Comparison of ENCODE assay signal across 8 mouse cellular contexts in the genomic region with DNA sequence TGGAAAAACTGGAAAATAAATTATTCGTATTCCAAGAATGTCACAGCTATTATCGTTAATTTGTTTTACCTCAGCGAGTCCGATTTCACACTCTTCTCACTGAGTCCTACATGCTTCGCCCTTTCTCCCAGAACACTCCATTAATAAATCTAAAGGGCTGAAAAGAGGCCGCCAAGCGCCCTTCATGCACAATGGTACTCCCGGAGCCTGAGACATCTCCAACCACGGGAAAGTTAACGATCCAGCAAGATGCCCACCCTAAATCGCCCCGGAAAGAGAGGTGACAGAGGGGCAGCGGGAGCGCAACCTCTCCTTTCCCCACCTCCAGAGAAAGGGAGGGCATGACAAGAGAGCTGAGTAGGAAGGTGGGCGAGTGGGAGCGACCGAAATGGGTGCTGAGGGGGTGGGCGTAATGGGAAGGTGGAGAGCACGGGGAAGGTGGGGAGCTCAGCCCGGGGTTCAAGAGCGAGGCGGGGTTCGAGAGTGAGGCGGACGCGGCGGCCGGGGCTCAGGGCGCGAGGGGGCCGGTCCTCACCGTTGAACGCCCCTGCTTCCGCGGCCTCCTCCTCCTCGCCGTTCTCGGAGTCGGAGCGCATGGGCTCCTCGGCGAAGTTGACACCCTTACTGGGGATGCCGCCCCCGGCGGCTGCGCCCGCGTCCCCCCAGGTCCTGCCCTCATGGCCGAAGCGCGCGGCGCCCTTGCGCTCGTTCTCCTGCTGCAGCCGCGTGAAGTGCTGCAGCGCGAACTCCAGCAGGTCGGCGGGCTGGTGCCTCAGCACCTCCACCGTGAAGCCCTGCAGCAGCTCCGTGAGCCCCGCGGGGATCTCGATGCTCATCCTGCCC. TPM values are rescaled to one million over a fixed set of nuclear protein-coding genes. Genes with fewer than 3 reads are reported as not detected.
DNase-seq lines count a peak whose midpoint lies in the region; ATAC-seq and TF ChIP-seq lines count a peak whose summit lies in the region.

No protein-coding gene starts in this region.

- H3K4me2 ChIP-seq in kidney, embryonic 16.5 days (replicated peaks; ENCODE audit: low read depth, low read length) = peak overlapping the region; percentile 81
- H3K4me2 ChIP-seq in limb, embryonic 12.5 days = peak overlapping the region; percentile 91
- H3K4me2 ChIP-seq in myocyte (ENCODE audit: low read depth) = peak overlapping the region; percentile 68

- H3K36me3 ChIP-seq in kidney, embryonic 16.5 days (ENCODE audit: insufficient read depth, low read length) = no peaks in the 10 kb centered on the region
- H3K36me3 ChIP-seq in E14TG2a.4 (ENCODE audit: insufficient read depth, low read length) (no peaks in the 10 kb centered on the region), myocyte (ENCODE audit: control insufficient read depth, insufficient read depth) (no peaks in the 10 kb centered on the region)
- no peaks in the 10 kb centered on the region for H3K36me3 ChIP-seq in limb, embryonic 12.5 days

- peak overlapping the region; percentile 75 for H3K9ac ChIP-seq in kidney, embryonic 16.5 days (replicated peaks; ENCODE audit: low read length)
- H3K9ac ChIP-seq in limb, embryonic 12.5 days (replicated peaks) = peak overlapping the region; percentile 86

- WGBS in kidney, embryonic 16.5 days = under 1% methylated on average over 53 of the region's 66 CpGs
- under 1% methylated on average over 55 of the region's 66 CpGs for WGBS in limb, embryonic 12.5 days

- no peak for TF ChIP-seq POLR2A in myocyte (IDR thresholded peaks at IDR 0.05; ENCODE audit: insufficient read length, low read depth)

- TF ChIP-seq CTCF in E14TG2a.4 (conservative IDR thresholded peaks at IDR 0.05; ENCODE audit: low read length) = no peak

- no peaks in the 10 kb centered on the region for H3K27me3 ChIP-seq in kidney, embryonic 16.5 days (ENCODE audit: insufficient read depth, low read length)
- H3K27me3 ChIP-seq in E14TG2a.4 (ENCODE audit: insufficient read depth, low read length) (peaks cover 17% of the 10 kb centered on the region), myocyte (ENCODE audit: control insufficient read depth, insufficient read depth, insufficient read length) (no peaks in the 10 kb centered on the region)
- no peaks in the 10 kb centered on the region for H3K27me3 ChIP-seq in limb, embryonic 12.5 days

- peak; percentile 87 for ATAC-seq in kidney, embryonic 16.5 days (ENCODE audit: low FRiP score, low TSS enrichment)
- ATAC-seq in frontal cortex, adult (ENCODE audit: low TSS enrichment) = peak; percentile 56
- ATAC-seq in limb, embryonic 12.5 days (ENCODE audit: insufficient number of reproducible peaks, insufficient read depth, low FRiP score, low TSS enrichment, low read depth) = peak; percentile 72

- H3K79me2 ChIP-seq in myocyte (ENCODE audit: control insufficient read depth, insufficient read depth) = peaks cover 32% of the 10 kb centered on the region

- DNase-seq in kidney, postnatal 10 days = no peak
- DNase-seq in brain, adult 2 months (ENCODE audit: low read depth, low spot score) = peak; percentile 61
- no peak for DNase-seq in cerebellum, adult 11-12 months

- H3K4me1 ChIP-seq in kidney, embryonic 16.5 days (ENCODE audit: insufficient read depth, low read length) = 0 out of 2 replicates have a peak, but pooled peaks cover 3% of the 10 kb centered on the region
- peaks cover 10% of the 10 kb centered on the region for H3K4me1 ChIP-seq in E14TG2a.4 (replicated peaks; ENCODE audit: low read depth, low read length)
- H3K4me1 ChIP-seq in limb, embryonic 12.5 days (replicated peaks) = peaks cover 11% of the 10 kb centered on the region

- H3K9me3 ChIP-seq in kidney, embryonic 16.5 days (ENCODE audit: low read length) = no peaks in the 10 kb centered on the region
- no peaks in the 10 kb centered on the region for H3K9me3 ChIP-seq in E14TG2a.4 (ENCODE audit: low read length)
- no peaks in the 10 kb centered on the region for H3K9me3 ChIP-seq in limb, embryonic 12.5 days

- H3ac ChIP-seq in myocyte (ENCODE audit: control insufficient read depth, insufficient read length) = peak overlapping the region; percentile 65

- H3K27ac ChIP-seq in kidney, embryonic 16.5 days (ENCODE audit: low read length) = peak overlapping the region; percentile 86
- peak overlapping the region; percentile 95 for H3K27ac ChIP-seq in limb, embryonic 12.5 days

- H3K4me3 ChIP-seq in kidney, embryonic 16.5 days (ENCODE audit: low read length) = peak overlapping the region; percentile 66
- H3K4me3 ChIP-seq in E14TG2a.4 (replicated peaks; ENCODE audit: low read length) = peak overlapping the region; percentile 89
- peak overlapping the region; percentile 77 for H3K4me3 ChIP-seq in limb, embryonic 12.5 days (replicated peaks)
- H3K4me3 ChIP-seq in myocyte = peak overlapping the region; percentile 58

TF ChIP-seq in myocyte, 11 proteins besides CTCF, POLR2A, EP300 and RAD21:
- no peak for TF ChIP-seq MAX (IDR thresholded peaks at IDR 0.05; ENCODE audit: low read depth)
- TF ChIP-seq SRF (IDR thresholded peaks at IDR 0.05; ENCODE audit: control insufficient read depth, insufficient read length, low read depth) = no peak
- no peak for TF ChIP-seq TCF3 (IDR thresholded peaks at IDR 0.05; ENCODE audit: insufficient read length, low read depth)
- no peak for TF ChIP-seq MYOD1 (IDR thresholded peaks at IDR 0.05; ENCODE audit: control insufficient read depth in 1 of 3, insufficient read length in 2 of 3, low read depth in 2 of 3)
- TF ChIP-seq MYOG (IDR thresholded peaks at IDR 0.05; ENCODE audit: control insufficient read depth in 1 of 3, insufficient read depth in 1 of 3, insufficient read length in 2 of 3, low read depth in 2 of 3) = no peak
- no peak for TF ChIP-seq USF1 (IDR thresholded peaks at IDR 0.05; ENCODE audit: low read depth)
- TF ChIP-seq CEBPB (IDR thresholded peaks at IDR 0.05; ENCODE audit: insufficient read depth, poor library complexity, severe bottlenecking) = no peak
- no peak for TF ChIP-seq TCF12 (IDR thresholded peaks at IDR 0.05; ENCODE audit: insufficient read depth, poor library complexity, severe bottlenecking)
- no peak for TF ChIP-seq REST (IDR thresholded peaks at IDR 0.05; ENCODE audit: insufficient read depth, insufficient read length)
- TF ChIP-seq E2F4 (IDR thresholded peaks at IDR 0.05; ENCODE audit: insufficient read depth) = no peak
- no peak for TF ChIP-seq POLR2AphosphoS2 (IDR thresholded peaks at IDR 0.05; ENCODE audit: insufficient read length, low read depth)
TF ChIP-seq in myocyte: peak in this region for 0.

RNA-seq across cellular contexts. Expression of a gene that starts 0.6 kb away (rescaled TPM):
- 17.4 and 18.7 TPM in 2 replicates for polyA plus RNA-seq in kidney, embryonic 16.5 days (2015; fragmentation: Nextera tagmentation; extraction: Ambion mirVana)
- polyA plus RNA-seq in limb, embryonic 12.5 days (2016; fragmentation: Nextera tagmentation; extraction: Ambion mirVana) = 31.1 and 32.1 TPM in 2 replicates
- polyA plus RNA-seq in myocyte (2012; fragmentation: generic; extraction: Trizol) = 16.2 TPM
